Mouse (Mus musculus) liver, postnatal 0 days (tissue): ENCODE measurements around the gene Hist1h2bg.

ENCODE experiments used
- CTCF ChIP-seq: sonication (generic); IDR thresholded peaks from 2 replicates; pipeline ENCODE4 v1.5.1; 2016; ENCODE audit warnings: antibody characterized with exemption, low read depth
- EP300 ChIP-seq: IDR thresholded peaks from 2 replicates; pipeline ENCODE4 v1.6.1; 2016; ENCODE audit warnings: antibody characterized with exemption, low read depth, mild to moderate bottlenecking

GRCm38 (mm10) chr13:23562699-23563462 is 8.3 kb upstream of the Hist1h2bg start:
- TF ChIP-seq CTCF: peak; percentile 69
- TF ChIP-seq EP300: peak; percentile 73
